Mouse (Mus musculus) E14TG2a.4 (cell line): ENCODE results near the gene Txndc2.

Source experiments
- H3K27me3 ChIP-seq: 2 replicates; pipeline ENCODE4 v1.6.1; 2014; ENCODE audit warnings: low read length, control low read depth; ENCODE audit not compliant: insufficient read depth
- H3K36me3 ChIP-seq: 2 replicates; pipeline ENCODE4 v1.6.1; 2014; ENCODE audit warnings: low read length, control low read depth; ENCODE audit not compliant: insufficient read depth
- H3K4me1 ChIP-seq: replicated peaks from 2 replicates; pipeline ENCODE4 v1.6.1; 2014; ENCODE audit warnings: low read depth, low read length, control low read depth
- H3K4me3 ChIP-seq: replicated peaks from 2 replicates; pipeline ENCODE4 v1.5.1; 2014; ENCODE audit warnings: mild to moderate bottlenecking, low read length
- H3K9me3 ChIP-seq: 2 replicates; pipeline ENCODE4 v1.6.1; 2014; ENCODE audit warnings: low read length, control low read depth
- CTCF ChIP-seq: conservative IDR thresholded peaks from 2 replicates; pipeline ENCODE4 v1.5.1; 2014; ENCODE audit warnings: low read length
- NANOG ChIP-seq: IDR thresholded peaks from 2 replicates; pipeline ENCODE4 v1.6.1; 2014; ENCODE audit warnings: borderline replicate concordance, low read length, mixed read lengths
- POU5F1 ChIP-seq: IDR thresholded peaks from 2 replicates; pipeline ENCODE4 v1.6.1; 2014; ENCODE audit warnings: low read length, borderline replicate concordance

The Txndc2 gene

GRCm38 (mm10) chr17:65641734-65642218, at the start of gene Txndc2:
Txndc2 (minus strand) TSS chr17:65642168.
- Histone ChIP-seq H3K9me3 (no peaks in the 10 kb centered on the region), H3K36me3 (no peaks in the 10 kb centered on the region), H3K4me1 (peaks cover 20% of the 10 kb centered on the region), H3K4me3 (no peak within 1 kb of the TSS), H3K27me3 (no peaks in the 10 kb centered on the region)
- TF ChIP-seq NANOG (no peak), CTCF (no peak), POU5F1 (no peak)

- Histone ChIP-seq H3K9me3 (no peaks in the 10 kb centered on the region), H3K4me3 (no peak overlapping the region), H3K27me3 (no peaks in the 10 kb centered on the region), H3K4me1 (peaks cover 6% of the 10 kb centered on the region), H3K36me3 (no peaks in the 10 kb centered on the region)
- TF ChIP-seq POU5F1 (no peak), CTCF (no peak), NANOG (no peak)
Observed at GRCm38 (mm10) chr17:65683731-65684130, 41.8 kb upstream of the Txndc2 start.

- no peaks in the 10 kb centered on the region for H3K36me3 ChIP-seq
- no peak for TF ChIP-seq NANOG
- no peak for TF ChIP-seq CTCF
- no peak for TF ChIP-seq POU5F1
- H3K9me3 ChIP-seq = no peaks in the 10 kb centered on the region
- no peaks in the 10 kb centered on the region for H3K27me3 ChIP-seq
- H3K4me3 ChIP-seq = no peak overlapping the region
- peaks cover 6% of the 10 kb centered on the region for H3K4me1 ChIP-seq
Observed at GRCm38 (mm10) chr17:65683316-65683715, 41.3 kb upstream of the Txndc2 start.

GRCm38 (mm10) chr17:65682071-65682680, 40.2 kb upstream of the Txndc2 start:
- H3K9me3 ChIP-seq = no peaks in the 10 kb centered on the region
- TF ChIP-seq CTCF = no peak
- no peak for TF ChIP-seq POU5F1
- no peak for TF ChIP-seq NANOG
- peaks cover 6% of the 10 kb centered on the region for H3K4me1 ChIP-seq
- H3K27me3 ChIP-seq = no peaks in the 10 kb centered on the region
- no peak overlapping the region for H3K4me3 ChIP-seq
- H3K36me3 ChIP-seq = no peaks in the 10 kb centered on the region

- Histone ChIP-seq H3K4me1 (peaks cover 6% of the 10 kb centered on the region), H3K36me3 (no peaks in the 10 kb centered on the region), H3K9me3 (no peaks in the 10 kb centered on the region), H3K27me3 (no peaks in the 10 kb centered on the region), H3K4me3 (no peak overlapping the region)
- TF ChIP-seq POU5F1 (no peak), NANOG (no peak), CTCF (no peak)
Observed at GRCm38 (mm10) chr17:65681516-65681915, 39.5 kb upstream of the Txndc2 start.

GRCm38 (mm10) chr17:65680801-65681412, 38.9 kb upstream of the Txndc2 start:
- H3K9me3 ChIP-seq = no peaks in the 10 kb centered on the region
- no peaks in the 10 kb centered on the region for H3K36me3 ChIP-seq
- TF ChIP-seq CTCF = no peak
- TF ChIP-seq NANOG = no peak
- no peak for TF ChIP-seq POU5F1
- no peak overlapping the region for H3K4me3 ChIP-seq
- H3K27me3 ChIP-seq = no peaks in the 10 kb centered on the region
- H3K4me1 ChIP-seq = peaks cover 6% of the 10 kb centered on the region

- TF ChIP-seq CTCF (no peak), POU5F1 (no peak), NANOG (no peak)
- Histone ChIP-seq H3K9me3 (no peaks in the 10 kb centered on the region), H3K4me3 (no peak overlapping the region), H3K27me3 (no peaks in the 10 kb centered on the region), H3K4me1 (peaks cover 11% of the 10 kb centered on the region), H3K36me3 (no peaks in the 10 kb centered on the region)
Observed at GRCm38 (mm10) chr17:65679806-65680446, 38.0 kb upstream of the Txndc2 start.

GRCm38 (mm10) chr17:65677742-65678141, 35.8 kb upstream of the Txndc2 start:
- Histone ChIP-seq H3K27me3 (no peaks in the 10 kb centered on the region), H3K9me3 (no peaks in the 10 kb centered on the region), H3K4me1 (peaks cover 17% of the 10 kb centered on the region)

More at GRCm38 (mm10) chr17:65677742-65678141, 35.8 kb upstream of the Txndc2 start:
- Histone ChIP-seq H3K36me3 (no peaks in the 10 kb centered on the region), H3K4me3 (no peak overlapping the region)
- TF ChIP-seq NANOG = no peak
- peak; percentile 68 for TF ChIP-seq CTCF
